Mouse (Mus musculus) bone marrow, adult 2 months (tissue): ENCODE results near the gene Hpca. TPM values are rescaled to one million over a fixed set of nuclear protein-coding genes. Genes with fewer than 3 reads are reported as not detected.

Experiments used
- H3K27ac ChIP-seq: fragments of 200-500 bp; 2 replicates; pipeline ENCODE4 v1.5.1; 2012; ENCODE audit warnings: low read depth, mild to moderate bottlenecking, control low read depth, inconsistent platforms, low read length; ENCODE audit not compliant: control insufficient read depth, poor library complexity, insufficient read depth
- H3K4me1 ChIP-seq: fragments of 200-500 bp; 2 replicates; pipeline ENCODE4 v1.6.1; 2011; ENCODE audit warnings: low read length; ENCODE audit not compliant: control insufficient read depth, insufficient read depth
- H3K4me3 ChIP-seq: fragments of 200-500 bp; replicated peaks from 2 replicates; pipeline ENCODE3; 2011; ENCODE audit warnings: mild to moderate bottlenecking, low read depth, low read length, control low read depth; ENCODE audit not compliant: control insufficient read depth
- CTCF ChIP-seq: fragments of 200-500 bp; IDR thresholded peaks from 2 replicates; pipeline ENCODE4 v1.5.1; 2011; ENCODE audit warnings: low read length, control low read depth; ENCODE audit not compliant: control insufficient read depth, insufficient read depth
- POLR2A ChIP-seq: fragments of 200-500 bp; IDR thresholded peaks from 2 replicates; pipeline ENCODE4 v1.6.1; 2011; ENCODE audit warnings: low read depth, mild to moderate bottlenecking, control low read depth, low read length, borderline replicate concordance; ENCODE audit not compliant: control insufficient read depth
- WGBS: fragments of 180-500 bp; shearing (Covaris S2); methylation state at CpG from one replicate; pipeline ENCODE4 v1.1.7; 2018; 5-methylcytosine and 5-hydroxymethylcytosine counted together
- polyA plus RNA-seq: library from polyadenylated mRNA; stranded (reverse); fragments of >200 nt; gene quantifications from 2 replicates; pipeline ENCODE4 v1.2.4, GENCODE M21; 2011; ENCODE audit warnings: low replicate concordance; ENCODE audit not compliant: missing spikeins, insufficient read depth, insufficient read length

Gene Hpca
- polyA plus RNA-seq = not detected in 2 replicates

GRCm38 (mm10) chr4:129121569-129122086 lies at the start of gene Hpca:
Gene Hpca (minus strand): TSS chr4:129122036.
- Histone ChIP-seq H3K27ac (no peak within 1 kb of the TSS), H3K4me1 (no peaks in the 10 kb centered on the region), H3K4me3 (no peak within 1 kb of the TSS)
- TF ChIP-seq CTCF (no peak), POLR2A (no peak)
- 10% methylated on average over 17 of the region's 17 CpGs for WGBS

- Histone ChIP-seq H3K27ac (no peak overlapping the region), H3K4me1 (no peaks in the 10 kb centered on the region), H3K4me3 (no peak overlapping the region)
- TF ChIP-seq CTCF = no peak
- no peak for TF ChIP-seq POLR2A
- 86% methylated on average over 4 of the region's 4 CpGs for WGBS
These were observed 39.9 kb upstream of the Hpca start for GRCm38 (mm10) chr4:129161581-129162255.

- TF ChIP-seq POLR2A (no peak), CTCF (no peak)
- Histone ChIP-seq H3K4me1 (no peaks in the 10 kb centered on the region), H3K27ac (no peak overlapping the region), H3K4me3 (no peak overlapping the region)
- WGBS = 93% methylated on average over 1 of the region's 1 CpGs
These were observed 39.2 kb upstream of the Hpca start for GRCm38 (mm10) chr4:129161076-129161475.

GRCm38 (mm10) chr4:129158549-129158948 lies 36.7 kb upstream of the Hpca start:
- TF ChIP-seq POLR2A (no peak), CTCF (no peak)
- 69% methylated on average over 3 of the region's 3 CpGs for WGBS
- Histone ChIP-seq H3K4me1 (no peaks in the 10 kb centered on the region), H3K4me3 (no peak overlapping the region), H3K27ac (no peak overlapping the region)

GRCm38 (mm10) chr4:129157541-129157940 lies 35.7 kb upstream of the Hpca start:
- H3K27ac ChIP-seq = no peak overlapping the region
- 82% methylated on average over 5 of the region's 5 CpGs for WGBS

GRCm38 (mm10) chr4:129151276-129151811 lies 29.5 kb upstream of the Hpca start:
- no peak overlapping the region for H3K27ac ChIP-seq
- TF ChIP-seq POLR2A (no peak), CTCF (no peak)
- H3K4me1 ChIP-seq = no peaks in the 10 kb centered on the region
- WGBS = 80% methylated on average over 4 of the region's 4 CpGs
- no peak overlapping the region for H3K4me3 ChIP-seq

More at GRCm38 (mm10) chr4:129157541-129157940, 35.7 kb upstream of the Hpca start:
- Histone ChIP-seq H3K4me3 (no peak overlapping the region), H3K4me1 (no peaks in the 10 kb centered on the region)
- TF ChIP-seq POLR2A (no peak), CTCF (no peak)

- Histone ChIP-seq H3K4me3 (no peak overlapping the region), H3K4me1 (no peaks in the 10 kb centered on the region), H3K27ac (no peak overlapping the region)
- TF ChIP-seq CTCF (no peak), POLR2A (no peak)
- 93% methylated on average over 1 of the region's 1 CpGs for WGBS
These were observed 27.5 kb upstream of the Hpca start for GRCm38 (mm10) chr4:129149321-129149720.

- Histone ChIP-seq H3K27ac (no peak overlapping the region), H3K4me1 (no peaks in the 10 kb centered on the region), H3K4me3 (no peak overlapping the region)
- WGBS = 92% methylated on average over 13 of the region's 13 CpGs
- TF ChIP-seq POLR2A = no peak
- no peak for TF ChIP-seq CTCF
These were observed 25.8 kb upstream of the Hpca start for GRCm38 (mm10) chr4:129147552-129148103.
